Mouse (Mus musculus) ES-Bruce4 (cell line): Measurements from ENCODE around the gene Klhl26. TPM values are rescaled to one million over a fixed set of nuclear protein-coding genes. Genes with fewer than 3 reads are reported as not detected.

Experiments used
- H3K27ac ChIP-seq: 2 replicates; pipeline ENCODE4 v1.5.1; 2012; ENCODE audit warnings: low read length, inconsistent platforms; ENCODE audit not compliant: insufficient read depth
- H3K27me3 ChIP-seq: 2 replicates; pipeline ENCODE4 v1.6.1; 2012; ENCODE audit warnings: mild to moderate bottlenecking, low read length, inconsistent platforms; ENCODE audit not compliant: control insufficient read depth, poor library complexity, insufficient read depth, severe bottlenecking
- H3K36me3 ChIP-seq: 2 replicates; pipeline ENCODE4 v1.6.1; 2012; ENCODE audit warnings: inconsistent platforms, mild to moderate bottlenecking, low read length, moderate library complexity; ENCODE audit not compliant: control insufficient read depth, poor library complexity, insufficient read depth, severe bottlenecking
- H3K4me1 ChIP-seq: one replicate; pipeline ENCODE4 v1.8.1; 2011; ENCODE audit warnings: low read length; ENCODE audit not compliant: control insufficient read depth, insufficient read depth
- H3K4me3 ChIP-seq: 2 replicates; pipeline ENCODE4 v1.5.1; 2011; ENCODE audit warnings: low read depth, mild to moderate bottlenecking, low read length
- H3K9ac ChIP-seq: 2 replicates; pipeline ENCODE4 v1.6.1; 2012; ENCODE audit warnings: low read depth, mild to moderate bottlenecking, inconsistent platforms; ENCODE audit not compliant: poor library complexity, severe bottlenecking
- H3K9me3 ChIP-seq: replicated peaks from 2 replicates; pipeline ENCODE4 v1.6.1; 2012; ENCODE audit warnings: mild to moderate bottlenecking, low read length, inconsistent platforms; ENCODE audit not compliant: control insufficient read depth, poor library complexity, insufficient read depth, severe bottlenecking
- CTCF ChIP-seq: IDR thresholded peaks from one replicate; pipeline ENCODE4 v1.8.1; 2011; ENCODE audit warnings: low read depth, low read length
- EP300 ChIP-seq: IDR thresholded peaks from 2 replicates; pipeline ENCODE4 v1.6.1; 2011; ENCODE audit warnings: low read depth, low read length; ENCODE audit not compliant: insufficient read depth
- POLR2A ChIP-seq: IDR thresholded peaks from one replicate; pipeline ENCODE4 v1.8.1; 2011; ENCODE audit warnings: low read length; ENCODE audit not compliant: insufficient read depth
- polyA plus RNA-seq: library from polyadenylated mRNA; stranded (reverse); fragments of >200 nt; gene quantifications from 2 replicates; pipeline ENCODE4 v1.2.4, GENCODE M21; 2011; ENCODE audit warnings: low read depth; ENCODE audit not compliant: missing spikeins, insufficient read depth, insufficient read length

The Klhl26 gene
- polyA plus RNA-seq, 1 experiment = 27.4 TPM

DNA sequence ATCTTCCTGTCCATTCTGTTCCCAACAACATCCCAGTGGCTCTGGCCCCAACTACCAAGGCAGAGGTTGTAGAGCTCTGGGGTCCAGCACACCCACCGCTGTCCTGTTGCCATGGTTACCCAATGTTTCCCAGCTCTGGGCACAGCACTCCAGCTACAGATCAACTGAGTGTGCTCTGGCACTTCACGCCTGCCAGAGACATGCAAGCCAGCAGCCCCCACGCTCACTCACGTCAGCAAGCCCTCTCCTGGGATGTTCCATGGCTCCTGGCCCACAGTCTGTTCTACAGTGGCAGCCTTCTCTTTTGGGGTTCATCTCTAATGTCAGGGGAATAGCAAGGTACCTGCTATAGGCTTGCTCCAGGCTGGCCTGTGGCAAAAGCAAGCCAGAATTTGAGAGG, 13.5 kb downstream of the Klhl26 start:
- no peak overlapping the region for H3K4me3 ChIP-seq

DNA sequence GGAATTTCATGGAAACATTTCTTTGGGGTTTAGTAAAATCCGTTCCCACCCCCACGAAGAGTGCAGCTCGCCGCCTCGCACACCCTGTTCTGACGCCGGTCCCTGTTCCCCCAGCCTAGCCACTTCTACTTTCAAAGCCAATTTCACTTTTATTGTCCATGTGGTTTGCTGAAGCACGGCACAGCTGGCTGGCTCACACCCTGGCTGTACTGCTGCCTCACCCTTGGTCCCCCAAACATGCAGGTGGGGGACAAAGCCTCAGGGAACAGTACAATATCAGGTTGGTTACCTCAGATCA, 14.3 kb downstream of the Klhl26 start:
- Histone ChIP-seq H3K36me3 (no peaks in the 10 kb centered on the region), H3K9me3 (no peaks in the 10 kb centered on the region), H3K4me3 (no peak overlapping the region), H3K27ac (no peak overlapping the region), H3K9ac (no peak overlapping the region), H3K4me1 (no peaks in the 10 kb centered on the region), H3K27me3 (no peaks in the 10 kb centered on the region)
- TF ChIP-seq CTCF (no peak), EP300 (no peak), POLR2A (no peak)

More for the DNA sequence above, 13.5 kb downstream of the Klhl26 start:
- Histone ChIP-seq H3K27ac (no peak overlapping the region), H3K4me1 (no peaks in the 10 kb centered on the region), H3K9me3 (no peaks in the 10 kb centered on the region), H3K36me3 (no peaks in the 10 kb centered on the region), H3K27me3 (no peaks in the 10 kb centered on the region), H3K9ac (no peak overlapping the region)
- TF ChIP-seq POLR2A = no peak
- no peak for TF ChIP-seq EP300
- no peak for TF ChIP-seq CTCF

DNA sequence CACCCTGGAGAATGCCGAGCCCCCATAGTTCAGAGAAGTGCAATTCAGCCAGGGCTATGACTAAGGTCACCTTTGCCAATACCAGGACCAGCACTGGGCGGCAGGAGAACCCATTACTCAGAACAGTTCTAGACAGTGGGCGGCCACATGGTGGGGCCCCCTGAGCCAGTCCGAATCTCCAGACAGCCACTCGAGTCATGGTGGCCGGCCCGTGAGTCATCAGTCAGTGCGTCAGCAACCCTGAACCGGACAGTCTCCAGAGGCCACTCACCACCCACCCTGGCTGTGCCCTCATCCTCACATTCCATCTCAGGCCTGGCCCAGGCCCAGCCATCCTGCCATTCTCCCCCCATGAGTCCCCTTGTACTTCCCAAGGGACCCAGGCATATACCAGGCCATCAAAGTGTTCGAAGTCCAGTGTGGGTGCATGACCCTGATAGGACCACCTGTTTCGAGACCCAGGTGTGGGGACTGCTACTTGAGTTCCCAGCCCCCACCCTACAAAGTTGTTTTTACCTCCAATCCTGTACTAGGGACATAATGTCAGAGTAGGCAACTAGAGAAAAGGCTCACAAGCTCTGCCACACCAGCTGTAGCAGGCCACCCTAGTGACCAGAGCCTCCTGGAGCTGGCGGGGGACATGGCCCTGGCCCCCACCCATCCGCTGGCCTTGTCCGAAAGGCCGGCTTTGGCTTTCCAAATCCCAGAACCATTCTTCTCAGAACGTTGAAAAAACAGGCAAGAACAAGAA, 14.8 kb downstream of the Klhl26 start:
- no peak for TF ChIP-seq CTCF
- no peak for TF ChIP-seq EP300
- no peak for TF ChIP-seq POLR2A
- Histone ChIP-seq H3K36me3 (no peaks in the 10 kb centered on the region), H3K9ac (no peak overlapping the region), H3K9me3 (no peaks in the 10 kb centered on the region), H3K27me3 (no peaks in the 10 kb centered on the region), H3K4me1 (no peaks in the 10 kb centered on the region), H3K4me3 (no peak overlapping the region), H3K27ac (no peak overlapping the region)

DNA sequence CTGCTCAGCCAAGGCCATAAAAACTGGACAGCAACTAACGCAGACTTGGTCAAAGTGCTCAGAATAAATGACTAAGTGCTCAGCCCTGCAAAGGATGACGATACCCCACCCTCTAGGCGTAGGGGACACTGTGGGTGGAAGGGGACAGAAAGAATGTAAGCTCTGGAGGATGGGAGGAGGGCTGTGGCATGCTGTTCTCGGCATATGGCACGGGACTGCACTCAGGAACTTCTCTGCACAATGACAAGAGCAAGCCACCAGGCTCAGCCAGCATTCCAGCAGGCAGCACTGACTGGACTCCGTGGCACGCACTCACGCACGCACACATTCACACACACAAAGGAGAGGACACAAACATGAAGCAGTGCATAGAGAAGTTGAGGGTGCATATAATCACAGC, 16.2 kb downstream of the Klhl26 start:
- H3K27ac ChIP-seq = no peak overlapping the region
- no peaks in the 10 kb centered on the region for H3K4me1 ChIP-seq
- TF ChIP-seq EP300 = no peak
- no peak for TF ChIP-seq POLR2A
- TF ChIP-seq CTCF = no peak
- H3K9me3 ChIP-seq = no peaks in the 10 kb centered on the region
- H3K9ac ChIP-seq = no peak overlapping the region
- no peak overlapping the region for H3K4me3 ChIP-seq
- H3K36me3 ChIP-seq = no peaks in the 10 kb centered on the region
- H3K27me3 ChIP-seq = no peaks in the 10 kb centered on the region

DNA sequence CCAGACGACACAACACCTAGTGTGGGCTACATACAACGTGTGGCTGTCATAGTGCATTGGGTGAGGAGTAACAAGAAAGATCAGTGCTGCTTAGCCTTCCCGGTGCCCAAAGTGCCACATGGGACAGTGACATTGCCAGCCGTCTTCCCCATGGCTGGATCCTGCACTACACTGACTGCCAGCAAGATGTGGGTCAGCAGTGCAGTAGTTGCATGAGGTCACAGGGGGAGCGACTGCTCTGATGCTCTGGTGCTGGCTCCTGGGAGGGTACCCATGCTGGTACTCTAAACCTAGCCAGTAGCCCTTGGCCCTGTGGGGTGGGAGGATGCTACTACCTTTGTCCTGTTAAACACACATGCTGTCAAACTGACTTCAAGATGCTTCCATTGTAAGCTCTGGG, 16.6 kb downstream of the Klhl26 start:
- TF ChIP-seq EP300 = no peak
- no peak for TF ChIP-seq CTCF
- no peak for TF ChIP-seq POLR2A
- H3K4me1 ChIP-seq = no peaks in the 10 kb centered on the region
- no peak overlapping the region for H3K4me3 ChIP-seq
- no peak overlapping the region for H3K9ac ChIP-seq
- H3K36me3 ChIP-seq = no peaks in the 10 kb centered on the region
- H3K27ac ChIP-seq = no peak overlapping the region
- no peaks in the 10 kb centered on the region for H3K27me3 ChIP-seq
- no peaks in the 10 kb centered on the region for H3K9me3 ChIP-seq

DNA sequence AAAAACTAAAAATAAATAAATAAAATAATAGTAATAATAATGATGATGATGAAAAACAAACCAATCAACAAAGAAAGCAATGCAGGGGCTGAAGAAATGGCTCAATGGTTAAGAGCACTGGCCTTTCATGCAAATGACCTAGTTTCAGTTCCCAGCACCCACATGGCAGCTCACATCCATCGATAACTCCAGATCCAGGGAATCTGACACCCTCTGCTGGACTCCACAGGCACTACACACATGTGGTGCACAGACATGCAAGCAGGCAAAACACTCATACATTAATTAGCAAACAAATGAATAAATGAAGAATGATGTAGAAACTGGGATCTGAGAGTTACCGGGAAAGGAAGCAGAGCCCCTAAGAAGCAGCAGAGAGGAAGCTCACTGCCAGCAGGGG, 17.1 kb downstream of the Klhl26 start:
- TF ChIP-seq CTCF = peak; percentile 20
- TF ChIP-seq EP300 = no peak
- no peak overlapping the region for H3K27ac ChIP-seq
- H3K27me3 ChIP-seq = no peaks in the 10 kb centered on the region
- H3K36me3 ChIP-seq = no peaks in the 10 kb centered on the region
- no peak overlapping the region for H3K9ac ChIP-seq
- no peak overlapping the region for H3K4me3 ChIP-seq
- H3K9me3 ChIP-seq = no peaks in the 10 kb centered on the region
- no peaks in the 10 kb centered on the region for H3K4me1 ChIP-seq
